Mouse (Mus musculus) intestine, postnatal 0 days (tissue): ENCODE results near the gene Klhl5. TPM values are rescaled to one million over a fixed set of nuclear protein-coding genes. Genes with fewer than 3 reads are reported as not detected.
A peak's percentile ranks its signal among the peaks of the same experiment; 100 is the strongest.

Source experiments
- ATAC-seq: fragments of 200-750 bp; cut with Nextera tagmentation; 2 replicates; pipeline ENCODE4 v1.8.0; 2017; ENCODE audit warnings: mild to moderate bottlenecking, moderate TSS enrichment, moderate library complexity
- H3K27ac ChIP-seq: fragments of 300-500 bp; sonication (generic); 2 replicates; pipeline ENCODE4 v1.5.1; 2014; ENCODE audit warnings: mild to moderate bottlenecking, low read depth, low read length, moderate library complexity
- H3K27me3 ChIP-seq: fragments of 300-500 bp; sonication (generic); replicated peaks from 2 replicates; pipeline ENCODE4 v1.6.1; 2014; ENCODE audit warnings: low read length, mixed read lengths; ENCODE audit not compliant: control insufficient read depth, insufficient read depth
- H3K36me3 ChIP-seq: fragments of 300-500 bp; sonication (generic); 2 replicates; pipeline ENCODE4 v1.6.1; 2014; ENCODE audit warnings: mild to moderate bottlenecking, moderate library complexity; ENCODE audit not compliant: control insufficient read depth, insufficient read depth
- H3K4me1 ChIP-seq: fragments of 300-500 bp; sonication (generic); replicated peaks from 2 replicates; pipeline ENCODE4 v1.6.1; 2014; ENCODE audit warnings: antibody characterized with exemption, low read length, mixed read lengths; ENCODE audit not compliant: control insufficient read depth, insufficient read depth
- H3K4me2 ChIP-seq: fragments of 300-500 bp; sonication (generic); replicated peaks from 2 replicates; pipeline ENCODE4 v1.6.1; 2014; ENCODE audit warnings: low read depth, mild to moderate bottlenecking, moderate library complexity
- H3K4me3 ChIP-seq: fragments of 300-500 bp; sonication (generic); 2 replicates; pipeline ENCODE4 v1.5.1; 2014; ENCODE audit warnings: low read depth, low read length
- H3K9ac ChIP-seq: fragments of 300-500 bp; sonication (generic); 2 replicates; pipeline ENCODE4 v1.6.1; 2014; ENCODE audit warnings: mild to moderate bottlenecking, low read depth, low read length
- H3K9me3 ChIP-seq: fragments of 300-500 bp; sonication (generic); 2 replicates; pipeline ENCODE4 v1.6.1; 2016; ENCODE audit warnings: mixed run types; ENCODE audit not compliant: control insufficient read depth
- CTCF ChIP-seq: sonication (generic); IDR thresholded peaks from 2 replicates; pipeline ENCODE4 v1.5.1; 2016; ENCODE audit warnings: low read depth, mild to moderate bottlenecking, control low read depth, antibody characterized with exemption, moderate library complexity
- WGBS: fragments of 180-500 bp; shearing (Covaris S2); extraction: QIAGEN DNeasy Blood & Tissue Kit; methylation state at CpG from one replicate; pipeline ENCODE4 v1.1.7; 2014; 5-methylcytosine and 5-hydroxymethylcytosine counted together
- polyA plus RNA-seq: library from polyadenylated mRNA; unstranded; fragments of >200 nt; fragmentation: Nextera tagmentation; extraction: Ambion mirVana; gene quantifications from 2 replicates; pipeline ENCODE4 v1.2.1, GENCODE M21; 2015

Klhl5 gene
- polyA plus RNA-seq, 1 experiment from 2014 or later, result 7.7 TPM

GRCm38 (mm10) chr5:65079881-65080280, 27.5 kb upstream of the Klhl5 start:
- H3K27me3 ChIP-seq, result no peaks in the 10 kb centered on the region
- H3K36me3 ChIP-seq, result no peaks in the 10 kb centered on the region; the same call in 1 of the 2 replicates
- H3K4me2 ChIP-seq, result peak overlapping the region; percentile 2
- no peaks in the 10 kb centered on the region for H3K4me1 ChIP-seq
- no peak for TF ChIP-seq CTCF
- H3K9me3 ChIP-seq, result no peaks in the 10 kb centered on the region
- no peak overlapping the region for H3K9ac ChIP-seq
- no peak for ATAC-seq
- no peak overlapping the region for H3K27ac ChIP-seq
- peak overlapping the region; percentile 11; the same call in 1 of the 2 replicates for H3K4me3 ChIP-seq
- 43% methylated on average over 9 of the region's 9 CpGs for WGBS

- Histone ChIP-seq H3K9ac (no peak overlapping the region), H3K27ac (no peak overlapping the region), H3K36me3 (no peaks in the 10 kb centered on the region; the same call in 1 of the 2 replicates), H3K9me3 (no peaks in the 10 kb centered on the region), H3K4me2 (no peak overlapping the region), H3K4me3 (no peak overlapping the region), H3K27me3 (no peaks in the 10 kb centered on the region), H3K4me1 (no peaks in the 10 kb centered on the region)
- no peak for TF ChIP-seq CTCF
- WGBS, result 87% methylated on average over 4 of the region's 4 CpGs
- ATAC-seq, result no peak
Measured at GRCm38 (mm10) chr5:65081836-65082235, 25.5 kb upstream of the Klhl5 start.

GRCm38 (mm10) chr5:65086522-65086921, 20.8 kb upstream of the Klhl5 start:
- 46% methylated on average over 6 of the region's 6 CpGs for WGBS
- Histone ChIP-seq H3K9me3 (no peaks in the 10 kb centered on the region), H3K4me1 (no peaks in the 10 kb centered on the region)

GRCm38 (mm10) chr5:65089707-65090106, 17.6 kb upstream of the Klhl5 start:
- H3K9ac ChIP-seq, result no peak overlapping the region
- H3K4me3 ChIP-seq, result no peak overlapping the region
- H3K27me3 ChIP-seq, result no peaks in the 10 kb centered on the region
- ATAC-seq, result no peak
- no peaks in the 10 kb centered on the region for H3K9me3 ChIP-seq
- no peak overlapping the region for H3K27ac ChIP-seq
- H3K4me1 ChIP-seq, result no peaks in the 10 kb centered on the region; the same call in 1 of the 2 replicates
- WGBS, result 59% methylated on average over 3 of the region's 3 CpGs
- H3K36me3 ChIP-seq, result no peaks in the 10 kb centered on the region
- TF ChIP-seq CTCF, result no peak
- H3K4me2 ChIP-seq, result no peak overlapping the region

More at GRCm38 (mm10) chr5:65086522-65086921, 20.8 kb upstream of the Klhl5 start:
- Histone ChIP-seq H3K4me2 (no peak overlapping the region), H3K36me3 (no peaks in the 10 kb centered on the region), H3K4me3 (no peak overlapping the region), H3K9ac (no peak overlapping the region), H3K27me3 (no peaks in the 10 kb centered on the region), H3K27ac (no peak overlapping the region)
- ATAC-seq, result no peak
- no peak for TF ChIP-seq CTCF

GRCm38 (mm10) chr5:65091184-65091858, 16.0 kb upstream of the Klhl5 start:
- WGBS, result 62% methylated on average over 11 of the region's 11 CpGs
- H3K27ac ChIP-seq, result no peak overlapping the region
- no peak overlapping the region for H3K9ac ChIP-seq
- no peak for ATAC-seq
- no peaks in the 10 kb centered on the region; the same call in 1 of the 2 replicates for H3K4me1 ChIP-seq
- no peaks in the 10 kb centered on the region for H3K27me3 ChIP-seq
- H3K4me3 ChIP-seq, result 0 out of 2 replicates have a peak overlapping the region, but pooled peaks have one; percentile 6
- TF ChIP-seq CTCF, result no peak
- no peak overlapping the region for H3K4me2 ChIP-seq
- H3K9me3 ChIP-seq, result no peaks in the 10 kb centered on the region
- no peaks in the 10 kb centered on the region for H3K36me3 ChIP-seq

GRCm38 (mm10) chr5:65091921-65092320, 15.4 kb upstream of the Klhl5 start, which contains the start of gene Tmem156:
Gene Tmem156, minus strand, starts transcription at chr5:65092132.
- Histone ChIP-seq H3K9ac (no peak within 1 kb of the TSS), H3K4me3 (0 out of 2 replicates have a peak within 1 kb of the TSS, but pooled peaks have one; percentile 6), H3K9me3 (no peaks in the 10 kb centered on the region), H3K36me3 (no peaks in the 10 kb centered on the region), H3K4me2 (no peak within 1 kb of the TSS), H3K27ac (no peak within 1 kb of the TSS), H3K4me1 (no peaks in the 10 kb centered on the region; the same call in 1 of the 2 replicates), H3K27me3 (no peaks in the 10 kb centered on the region)
- no peak for TF ChIP-seq CTCF
- ATAC-seq, result no peak
- WGBS, result 31% methylated on average over 5 of the region's 5 CpGs
